Mouse (Mus musculus) kidney, embryonic 14.5 days (tissue): ENCODE results near the gene Gm12695. TPM values are rescaled to one million over a fixed set of nuclear protein-coding genes. Genes with fewer than 3 reads are reported as not detected.

ENCODE experiments used
- ATAC-seq: fragments of 200-750 bp; cut with Nextera tagmentation; 2 replicates; pipeline ENCODE4 v1.8.0; 2017; ENCODE audit warnings: moderate number of reproducible peaks, mild to moderate bottlenecking, moderate TSS enrichment, moderate library complexity; ENCODE audit not compliant: low FRiP score, low TSS enrichment
- H3K27ac ChIP-seq: fragments of 300-500 bp; sonication (generic); 2 replicates; pipeline ENCODE4 v1.5.1; 2014; ENCODE audit warnings: low read depth, mild to moderate bottlenecking, low read length, moderate library complexity, mixed read lengths
- H3K27me3 ChIP-seq: fragments of 300-500 bp; sonication (generic); 2 replicates; pipeline ENCODE4 v1.6.1; 2014; ENCODE audit warnings: mild to moderate bottlenecking, low read length; ENCODE audit not compliant: control insufficient read depth, insufficient read depth
- H3K36me3 ChIP-seq: fragments of 300-500 bp; sonication (generic); 2 replicates; pipeline ENCODE4 v1.6.1; 2014; ENCODE audit warnings: low read length, mixed read lengths; ENCODE audit not compliant: control insufficient read depth, insufficient read depth
- H3K4me1 ChIP-seq: fragments of 300-500 bp; sonication (generic); 2 replicates; pipeline ENCODE4 v1.6.1; 2014; ENCODE audit warnings: low read length, mixed read lengths; ENCODE audit not compliant: control insufficient read depth, insufficient read depth
- H3K4me2 ChIP-seq: fragments of 300-500 bp; sonication (generic); replicated peaks from 2 replicates; pipeline ENCODE4 v1.6.1; 2014; ENCODE audit warnings: low read depth, mild to moderate bottlenecking, low read length
- H3K4me3 ChIP-seq: fragments of 300-500 bp; sonication (generic); 2 replicates; pipeline ENCODE4 v1.5.1; 2014; ENCODE audit warnings: mild to moderate bottlenecking, low read length
- H3K9ac ChIP-seq: fragments of 300-500 bp; sonication (generic); 2 replicates; pipeline ENCODE4 v1.6.1; 2014; ENCODE audit warnings: low read depth, mild to moderate bottlenecking, low read length, moderate library complexity
- H3K9me3 ChIP-seq: fragments of 300-500 bp; sonication (generic); 2 replicates; pipeline ENCODE4 v1.6.1; 2016; ENCODE audit warnings: low read length; ENCODE audit not compliant: control insufficient read depth
- WGBS: fragments of 180-500 bp; shearing (Covaris S2); extraction: QIAGEN DNeasy Blood & Tissue Kit; methylation state at CpG from one replicate; pipeline ENCODE4 v1.1.7; 2014; 5-methylcytosine and 5-hydroxymethylcytosine counted together
- polyA plus RNA-seq: library from polyadenylated mRNA; unstranded; fragments of >200 nt; fragmentation: Nextera tagmentation; extraction: Ambion mirVana; gene quantifications from 2 replicates; pipeline ENCODE4 v1.2.1, GENCODE M21; 2014

Gene Gm12695
- polyA plus RNA-seq, 1 experiment from 2014 or later: not detected

GRCm38 (mm10) chr4:96680966-96681365 is 104.0 kb downstream of the Gm12695 start:
- H3K4me1 ChIP-seq: no peaks in the 10 kb centered on the region
- ATAC-seq: no peak
- no peak overlapping the region for H3K27ac ChIP-seq
- H3K27me3 ChIP-seq: no peaks in the 10 kb centered on the region
- no peak overlapping the region for H3K4me3 ChIP-seq
- H3K9me3 ChIP-seq: no peaks in the 10 kb centered on the region
- H3K36me3 ChIP-seq: no peaks in the 10 kb centered on the region
- no peak overlapping the region for H3K9ac ChIP-seq
- no peak overlapping the region for H3K4me2 ChIP-seq

DNA sequence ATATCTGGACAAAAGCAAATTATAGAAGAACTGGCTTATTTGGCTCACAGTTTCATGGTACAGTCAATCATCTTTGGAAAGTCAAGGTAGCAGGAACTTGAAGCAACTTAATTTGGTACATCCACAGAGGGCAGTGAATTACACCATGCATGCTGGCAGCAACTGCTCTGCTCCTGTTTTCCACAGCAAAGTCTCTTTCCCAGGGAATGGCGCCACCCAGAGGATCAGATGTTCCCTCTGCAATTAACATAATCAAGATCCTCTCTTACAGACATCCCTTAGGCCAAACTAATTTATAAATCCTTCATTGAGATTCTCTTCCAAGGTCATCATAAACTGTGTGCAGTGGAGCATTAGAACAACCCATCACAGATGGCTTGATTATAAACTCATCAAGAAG is 104.8 kb downstream of the Gm12695 start:
- H3K9me3 ChIP-seq: no peaks in the 10 kb centered on the region
- no peaks in the 10 kb centered on the region for H3K4me1 ChIP-seq
- H3K9ac ChIP-seq: no peak overlapping the region
- no peak for ATAC-seq
- H3K27ac ChIP-seq: no peak overlapping the region
- WGBS: 29% methylated on average over 1 of the region's 1 CpGs
- H3K4me2 ChIP-seq: no peak overlapping the region
- H3K27me3 ChIP-seq: no peaks in the 10 kb centered on the region
- H3K4me3 ChIP-seq: no peak overlapping the region
- H3K36me3 ChIP-seq: no peaks in the 10 kb centered on the region

Other genes starting within 250 kb of the Gm12695 start
- gene Cyp2j6, start 231.5 kb downstream of the Gm12695 start, polyA plus RNA-seq: 10.0 and 10.5 TPM in 2 replicates
- gene Cyp2j9, start 193.6 kb downstream of the Gm12695 start, polyA plus RNA-seq: 2.7 and 3.0 TPM in 2 replicates
- gene Cyp2j5, start 121.0 kb downstream of the Gm12695 start, polyA plus RNA-seq: 0.59 and 1.1 TPM in 2 replicates